Mouse (Mus musculus): ENCODE measurements around the gene Olfml2b.

The Olfml2b gene

GRCm38 (mm10) chr1:170711731-170712130 is 67.4 kb downstream of the Olfml2b start:
- no peaks in the 10 kb centered on the region for H3K27me3 ChIP-seq (ENCODE audit: insufficient read depth, low read length)
- no peaks in the 10 kb centered on the region for H3K4me1 ChIP-seq (replicated peaks; ENCODE audit: low read depth, low read length)
- no peaks in the 10 kb centered on the region for H3K9me3 ChIP-seq (ENCODE audit: low read length)
- no peak overlapping the region for H3K4me3 ChIP-seq (replicated peaks; ENCODE audit: low read length)
- peaks cover 29% of the 10 kb centered on the region for H3K36me3 ChIP-seq (ENCODE audit: insufficient read depth, low read length)
- TF ChIP-seq POU5F1 (IDR thresholded peaks at IDR 0.05; ENCODE audit: borderline replicate concordance, low read length) (no peak), CTCF (conservative IDR thresholded peaks at IDR 0.05; ENCODE audit: low read length) (no peak), NANOG (IDR thresholded peaks at IDR 0.05; ENCODE audit: borderline replicate concordance, low read length) (no peak)

GRCm38 (mm10) chr1:170717241-170717828 is 73.0 kb downstream of the Olfml2b start:
- H3K27me3 ChIP-seq (ENCODE audit: insufficient read depth, low read length): no peaks in the 10 kb centered on the region
- H3K4me1 ChIP-seq (replicated peaks; ENCODE audit: low read depth, low read length): no peaks in the 10 kb centered on the region
- TF ChIP-seq CTCF (conservative IDR thresholded peaks at IDR 0.05; ENCODE audit: low read length): no peak
- TF ChIP-seq NANOG (IDR thresholded peaks at IDR 0.05; ENCODE audit: borderline replicate concordance, low read length): no peak
- TF ChIP-seq POU5F1 (IDR thresholded peaks at IDR 0.05; ENCODE audit: borderline replicate concordance, low read length): no peak

GRCm38 (mm10) chr1:170718133-170718810 is 73.9 kb downstream of the Olfml2b start:
- no peak for TF ChIP-seq NANOG (IDR thresholded peaks at IDR 0.05; ENCODE audit: borderline replicate concordance, low read length)
- no peak for TF ChIP-seq CTCF (conservative IDR thresholded peaks at IDR 0.05; ENCODE audit: low read length)
- TF ChIP-seq POU5F1 (IDR thresholded peaks at IDR 0.05; ENCODE audit: borderline replicate concordance, low read length): no peak
- Histone ChIP-seq H3K27me3 (ENCODE audit: insufficient read depth, low read length) (no peaks in the 10 kb centered on the region), H3K4me1 (replicated peaks; ENCODE audit: low read depth, low read length) (no peaks in the 10 kb centered on the region), H3K4me3 (replicated peaks; ENCODE audit: low read length) (no peak overlapping the region), H3K36me3 (ENCODE audit: insufficient read depth, low read length) (no peaks in the 10 kb centered on the region), H3K9me3 (ENCODE audit: low read length) (no peaks in the 10 kb centered on the region)

More at GRCm38 (mm10) chr1:170717241-170717828, 73.0 kb downstream of the Olfml2b start:
- H3K9me3 ChIP-seq (ENCODE audit: low read length): no peaks in the 10 kb centered on the region
- no peak overlapping the region for H3K4me3 ChIP-seq (replicated peaks; ENCODE audit: low read length)
- H3K36me3 ChIP-seq (ENCODE audit: insufficient read depth, low read length): no peaks in the 10 kb centered on the region

- Histone ChIP-seq H3K36me3 (ENCODE audit: insufficient read depth, low read length) (no peaks in the 10 kb centered on the region), H3K27me3 (ENCODE audit: insufficient read depth, low read length) (no peaks in the 10 kb centered on the region), H3K4me3 (replicated peaks; ENCODE audit: low read length) (no peak overlapping the region), H3K4me1 (replicated peaks; ENCODE audit: low read depth, low read length) (no peaks in the 10 kb centered on the region), H3K9me3 (ENCODE audit: low read length) (no peaks in the 10 kb centered on the region)
- TF ChIP-seq POU5F1 (IDR thresholded peaks at IDR 0.05; ENCODE audit: borderline replicate concordance, low read length) (no peak), CTCF (conservative IDR thresholded peaks at IDR 0.05; ENCODE audit: low read length) (no peak), NANOG (IDR thresholded peaks at IDR 0.05; ENCODE audit: borderline replicate concordance, low read length) (no peak)
Observed at GRCm38 (mm10) chr1:170721560-170721959, 77.2 kb downstream of the Olfml2b start.

- no peaks in the 10 kb centered on the region for H3K27me3 ChIP-seq (ENCODE audit: insufficient read depth, low read length)
- TF ChIP-seq POU5F1 (IDR thresholded peaks at IDR 0.05; ENCODE audit: borderline replicate concordance, low read length): no peak
- TF ChIP-seq CTCF (conservative IDR thresholded peaks at IDR 0.05; ENCODE audit: low read length): no peak
- no peaks in the 10 kb centered on the region for H3K4me1 ChIP-seq (replicated peaks; ENCODE audit: low read depth, low read length)
- no peak overlapping the region for H3K4me3 ChIP-seq (replicated peaks; ENCODE audit: low read length)
- H3K36me3 ChIP-seq (ENCODE audit: insufficient read depth, low read length): peaks cover 5% of the 10 kb centered on the region; the same call in 1 of the 2 replicates
- H3K9me3 ChIP-seq (ENCODE audit: low read length): no peaks in the 10 kb centered on the region
Observed at GRCm38 (mm10) chr1:170728524-170728923, 84.2 kb downstream of the Olfml2b start.

GRCm38 (mm10) chr1:170729267-170729962 is 85.1 kb downstream of the Olfml2b start:
- Histone ChIP-seq H3K9me3 (ENCODE audit: low read length) (no peaks in the 10 kb centered on the region), H3K36me3 (ENCODE audit: insufficient read depth, low read length) (peaks cover 5% of the 10 kb centered on the region; the same call in 1 of the 2 replicates), H3K4me3 (replicated peaks; ENCODE audit: low read length) (no peak overlapping the region), H3K27me3 (ENCODE audit: insufficient read depth, low read length) (no peaks in the 10 kb centered on the region), H3K4me1 (replicated peaks; ENCODE audit: low read depth, low read length) (no peaks in the 10 kb centered on the region)
- TF ChIP-seq CTCF (conservative IDR thresholded peaks at IDR 0.05; ENCODE audit: low read length) (no peak), NANOG (IDR thresholded peaks at IDR 0.05; ENCODE audit: borderline replicate concordance, low read length) (no peak)

GRCm38 (mm10) chr1:170731865-170732595 is 87.7 kb downstream of the Olfml2b start:
- TF ChIP-seq CTCF (conservative IDR thresholded peaks at IDR 0.05; ENCODE audit: low read length) (no peak), NANOG (IDR thresholded peaks at IDR 0.05; ENCODE audit: borderline replicate concordance, low read length) (no peak), POU5F1 (IDR thresholded peaks at IDR 0.05; ENCODE audit: borderline replicate concordance, low read length) (no peak)
- Histone ChIP-seq H3K4me1 (replicated peaks; ENCODE audit: low read depth, low read length) (no peaks in the 10 kb centered on the region), H3K4me3 (replicated peaks; ENCODE audit: low read length) (no peak overlapping the region), H3K27me3 (ENCODE audit: insufficient read depth, low read length) (no peaks in the 10 kb centered on the region), H3K9me3 (ENCODE audit: low read length) (no peaks in the 10 kb centered on the region), H3K36me3 (ENCODE audit: insufficient read depth, low read length) (peaks cover 5% of the 10 kb centered on the region; the same call in 1 of the 2 replicates)

Data from E14TG2a.4 (cell line).